In the genomic region with DNA sequence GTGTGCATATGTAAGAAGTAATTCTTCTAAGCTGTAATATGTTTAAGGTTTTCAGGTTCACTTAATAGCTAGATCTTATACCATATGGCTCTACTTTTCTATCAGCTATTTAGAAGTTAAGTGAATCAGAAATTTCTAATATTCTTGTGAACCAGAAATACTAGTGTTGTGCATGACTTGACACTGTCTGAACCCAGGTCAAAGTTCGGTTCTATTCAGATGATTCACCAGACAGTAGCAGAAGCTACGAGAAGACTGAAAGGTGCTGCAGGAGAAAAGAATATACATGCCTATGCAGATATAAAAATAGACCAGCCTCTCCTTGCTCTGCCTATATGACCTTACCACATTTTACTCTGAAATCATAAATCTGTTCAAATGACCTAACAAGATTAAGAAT, we compare ENCODE assay signal across 23 mouse cellular contexts.
DNase-seq lines count a peak whose midpoint lies in the region; ATAC-seq and TF ChIP-seq lines count a peak whose summit lies in the region.
"Had no signal": no experiment of that assay in that cellular context is flagged by ENCODE, and none has a peak within 500 bp of the region (broad histone marks: within the 10 kb centered on the region; RNA-seq: fewer than 3 reads in every experiment).

No protein-coding gene starts in this region.

- no peaks in the 10 kb centered on the region for H3K9me3 ChIP-seq in kidney, embryonic 16.5 days (ENCODE audit: low read length)
- H3K9me3 ChIP-seq in liver, postnatal 0 days (ENCODE audit: low read length) = no peaks in the 10 kb centered on the region
- H3K9me3 ChIP-seq: embryonic facial prominence, embryonic 10.5 days; embryonic facial prominence, embryonic 13.5 days; forebrain, embryonic 12.5 days; forebrain, embryonic 15.5 days; heart, embryonic 12.5 days; heart, embryonic 15.5 days had no signal

- H3K36me3 ChIP-seq in kidney, adult 2 months (ENCODE audit: control insufficient read depth, insufficient read depth, low read length) = no peaks in the 10 kb centered on the region
- no peaks in the 10 kb centered on the region for H3K36me3 ChIP-seq in kidney, embryonic 16.5 days (ENCODE audit: insufficient read depth, low read length)
- no peaks in the 10 kb centered on the region for H3K36me3 ChIP-seq in liver, adult 2 months (ENCODE audit: control insufficient read depth, insufficient read depth, low read length)
- H3K36me3 ChIP-seq in liver, postnatal 0 days (replicated peaks; ENCODE audit: insufficient read depth, low read length) = 0 out of 2 replicates have a peak, but pooled peaks cover 3% of the 10 kb centered on the region
- H3K36me3 ChIP-seq: embryonic facial prominence, embryonic 10.5 days; embryonic facial prominence, embryonic 13.5 days; forebrain, embryonic 12.5 days; forebrain, embryonic 15.5 days; heart, embryonic 12.5 days; heart, embryonic 15.5 days had no signal

- TF ChIP-seq EP300 in liver, postnatal 0 days (IDR thresholded peaks at IDR 0.05; ENCODE audit: low read depth) = no peak

- H3K4me1 ChIP-seq in kidney, adult 2 months (ENCODE audit: control insufficient read depth, insufficient read depth, low read length) = 0 out of 2 replicates have a peak, but pooled peaks cover 3% of the 10 kb centered on the region
- H3K4me1 ChIP-seq in kidney, embryonic 16.5 days (ENCODE audit: insufficient read depth, low read length) = no peaks in the 10 kb centered on the region
- H3K4me1 ChIP-seq in liver, adult 2 months (ENCODE audit: control insufficient read depth, insufficient read depth, low read length) = peaks cover 4% of the 10 kb centered on the region; the same call in 1 of the 2 replicates
- H3K4me1 ChIP-seq in liver, postnatal 0 days (ENCODE audit: insufficient read depth) = no peaks in the 10 kb centered on the region

- ATAC-seq in kidney, embryonic 16.5 days (ENCODE audit: low FRiP score, low TSS enrichment) = no peak
- no peak for ATAC-seq in liver, postnatal 0 days
- ATAC-seq: CD4-positive, CD25-positive, alpha-beta regulatory T cell, adult 4 months; forebrain, embryonic 15.5 days; inflammation-experienced regulatory T-cells, adult 6 months had no signal

- no peak for TF ChIP-seq CTCF in kidney, adult 2 months (conservative IDR thresholded peaks at IDR 0.05; ENCODE audit: insufficient read depth, insufficient read length, low read depth, low read length)
- no peak for TF ChIP-seq CTCF in liver, adult 2 months (IDR thresholded peaks at IDR 0.05; ENCODE audit: low read depth, low read length)
- no peak for TF ChIP-seq CTCF in liver, postnatal 0 days (IDR thresholded peaks at IDR 0.05; ENCODE audit: low read depth)

- no peak overlapping the region for H3K27ac ChIP-seq in kidney, adult 2 months (ENCODE audit: insufficient read depth, low read depth, low read length)
- H3K27ac ChIP-seq in kidney, embryonic 16.5 days (ENCODE audit: low read length) = no peak overlapping the region
- no peak overlapping the region for H3K27ac ChIP-seq in liver, adult 2 months (replicated peaks; ENCODE audit: insufficient read depth, low read depth, low read length)
- H3K27ac ChIP-seq in liver, postnatal 0 days (ENCODE audit: low read depth) = no peak overlapping the region
- H3K27ac ChIP-seq: embryonic facial prominence, embryonic 10.5 days; embryonic facial prominence, embryonic 13.5 days; forebrain, embryonic 12.5 days; heart, embryonic 15.5 days had no signal

- no peak overlapping the region for H3K9ac ChIP-seq in kidney, embryonic 16.5 days (replicated peaks; ENCODE audit: low read length)
- no peak overlapping the region for H3K9ac ChIP-seq in liver, adult 2 months (ENCODE audit: low read depth, low read length)
- H3K9ac ChIP-seq in liver, postnatal 0 days (replicated peaks) = no peak overlapping the region
- H3K9ac ChIP-seq: embryonic facial prominence, embryonic 13.5 days; forebrain, embryonic 12.5 days; heart, embryonic 12.5 days; heart, embryonic 15.5 days had no signal

- no peak for TF ChIP-seq POLR2A in kidney, adult 2 months (IDR thresholded peaks at IDR 0.05; ENCODE audit: low read depth, low read length)
- no peak for TF ChIP-seq POLR2A in liver, adult 2 months (IDR thresholded peaks at IDR 0.05; ENCODE audit: extremely low read depth, insufficient read depth, low read length)

- no peaks in the 10 kb centered on the region for H3K27me3 ChIP-seq in kidney, adult 2 months (replicated peaks; ENCODE audit: control insufficient read depth, insufficient read depth, low read length)
- no peaks in the 10 kb centered on the region for H3K27me3 ChIP-seq in kidney, embryonic 16.5 days (ENCODE audit: insufficient read depth, low read length)
- H3K27me3 ChIP-seq in liver, adult 2 months (ENCODE audit: control insufficient read depth, insufficient read depth, low read length) = no peaks in the 10 kb centered on the region
- H3K27me3 ChIP-seq in liver, postnatal 0 days (ENCODE audit: insufficient read depth, low read length) = no peaks in the 10 kb centered on the region
- H3K27me3 ChIP-seq: embryonic facial prominence, embryonic 13.5 days; forebrain, embryonic 12.5 days; forebrain, embryonic 15.5 days; heart, embryonic 12.5 days; heart, embryonic 15.5 days had no signal

- no peak overlapping the region for H3K4me3 ChIP-seq in kidney, adult 2 months (ENCODE audit: insufficient read depth, low read depth, low read length)
- no peak overlapping the region for H3K4me3 ChIP-seq in kidney, embryonic 16.5 days (ENCODE audit: low read length)
- H3K4me3 ChIP-seq in liver, adult 2 months (ENCODE audit: insufficient read depth, low read depth, low read length) = no peak overlapping the region
- no peak overlapping the region for H3K4me3 ChIP-seq in liver, postnatal 0 days (ENCODE audit: low read depth, low read length)
- H3K4me3 ChIP-seq: embryonic facial prominence, embryonic 10.5 days; erythroblast, embryonic 14.5 days; forebrain, embryonic 12.5 days; forebrain, embryonic 15.5 days; heart, embryonic 15.5 days had no signal

- 52% methylated on average over 2 of the region's 2 CpGs for WGBS in kidney, adult 2 months
- 73% methylated on average over 2 of the region's 2 CpGs for WGBS in kidney, embryonic 16.5 days
- WGBS in liver, adult 2 months = 22% methylated on average over 2 of the region's 2 CpGs
- 59% methylated on average over 2 of the region's 2 CpGs for WGBS in liver, postnatal 0 days (ENCODE audit: insufficient replicate concordance)

- peak; percentile 75 for DNase-seq in kidney, adult 2 months
- DNase-seq in kidney, postnatal 25 days = no peak
- DNase-seq in kidney, postnatal 36 days = peak; percentile 25 to 47
- peak; percentile 74 for DNase-seq in liver, adult 2 months (ENCODE audit: extremely low read depth, low read depth, low spot score)
- no peak for DNase-seq in liver, postnatal 0 days
- no peak for DNase-seq in cerebellum, adult 8-10 months
- DNase-seq: adrenal gland, postnatal 10 days; cerebellum, adult 9-11 months; cerebellum, postnatal 25 days; gastrocnemius, postnatal 25 days; heart, adult 18-20 months; heart, postnatal 10 days; heart, postnatal 36 days had no signal

- no peaks in the 10 kb centered on the region; the same call in 1 of the 2 replicates for H3K79me2 ChIP-seq in liver, adult 2 months (ENCODE audit: control insufficient read depth, insufficient read depth, low read length)

- H3K4me2 ChIP-seq in kidney, embryonic 16.5 days (replicated peaks; ENCODE audit: low read depth, low read length) = no peak overlapping the region
- H3K4me2 ChIP-seq in liver, postnatal 0 days (ENCODE audit: low read depth, low read length) = no peak overlapping the region

Comparison
In these comparisons a context has a peak if more than half of its experiments do, and no peak if none do; other contexts are left out.
1. DNase-seq: peak in kidney, adult 2 months (single experiment), kidney, postnatal 36 days (2 of 2) and liver, adult 2 months (single experiment); none in kidney, postnatal 25 days (0 of 2), liver, postnatal 0 days (single experiment) and cerebellum, adult 8-10 months (single experiment).